Mouse (Mus musculus) layer of hippocampus, postnatal 36 days (tissue): ENCODE data around the gene Hdac10. TPM values are rescaled to one million over a fixed set of nuclear protein-coding genes. Genes with fewer than 3 reads are reported as not detected.

ENCODE experiments used
- DNase-seq, 2 experiments: peaks; one replicate each; pipeline ENCODE4 v3.0.0; 2022
- total RNA-seq, 2 experiments: library from RNA; stranded (reverse); gene quantifications; 2 replicates each; pipeline ENCODE4 v1.2.3; 2021

Gene Hdac10
- total RNA-seq, result 10 to 100 TPM; 14.3 to 14.7 TPM

DNA sequence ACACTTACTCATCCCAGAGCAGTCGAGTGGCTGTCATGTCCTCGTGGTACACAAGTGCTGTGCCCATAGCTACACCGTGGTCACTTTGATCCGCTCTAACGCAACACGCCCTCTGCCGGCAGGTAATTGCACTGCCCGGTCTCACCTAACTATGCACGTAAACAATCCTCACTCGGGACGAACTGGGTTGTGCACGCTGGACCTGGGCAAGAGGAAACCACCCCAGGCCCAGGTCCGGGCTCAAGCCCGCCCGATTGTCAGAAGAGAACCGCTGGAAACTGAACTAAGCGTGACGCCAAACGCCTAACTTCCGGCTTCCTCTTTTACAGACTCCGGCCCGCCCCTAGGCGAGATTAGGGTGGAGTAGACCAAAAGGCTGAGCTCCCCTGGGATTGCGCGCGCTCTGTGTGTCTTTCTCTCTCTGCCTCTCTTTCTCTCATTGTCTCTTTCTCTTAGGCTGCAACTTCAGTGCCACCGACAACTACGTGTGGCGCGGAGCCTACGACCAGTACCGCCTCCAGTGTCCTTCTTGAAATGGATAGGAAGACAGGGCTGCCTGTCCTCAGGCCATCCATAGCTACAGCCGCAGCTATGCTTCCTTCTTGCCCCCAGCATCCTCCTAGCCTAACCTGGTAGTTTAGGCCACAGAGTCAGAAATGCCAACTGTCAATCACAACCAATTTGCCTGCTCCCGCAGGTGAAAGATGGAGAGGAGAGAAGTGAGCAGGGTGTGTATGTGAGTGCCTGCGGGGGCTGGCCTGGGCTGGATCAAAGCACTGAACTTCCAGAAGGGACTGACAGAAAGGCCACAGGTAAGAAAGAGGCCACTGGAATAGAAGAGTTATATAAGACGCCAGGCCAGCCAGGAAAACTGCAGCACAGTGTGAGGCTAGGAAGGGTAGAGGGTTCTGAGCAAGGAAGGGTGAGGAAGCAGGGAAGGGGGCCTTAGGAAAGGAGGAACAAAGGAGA lies at the start of gene Hdac10:
Gene Hdac10 (minus strand): TSS at position 319 of the 969 bp plus-strand sequence.
- DNase-seq, result peak; percentile 83 to 85

DNA sequence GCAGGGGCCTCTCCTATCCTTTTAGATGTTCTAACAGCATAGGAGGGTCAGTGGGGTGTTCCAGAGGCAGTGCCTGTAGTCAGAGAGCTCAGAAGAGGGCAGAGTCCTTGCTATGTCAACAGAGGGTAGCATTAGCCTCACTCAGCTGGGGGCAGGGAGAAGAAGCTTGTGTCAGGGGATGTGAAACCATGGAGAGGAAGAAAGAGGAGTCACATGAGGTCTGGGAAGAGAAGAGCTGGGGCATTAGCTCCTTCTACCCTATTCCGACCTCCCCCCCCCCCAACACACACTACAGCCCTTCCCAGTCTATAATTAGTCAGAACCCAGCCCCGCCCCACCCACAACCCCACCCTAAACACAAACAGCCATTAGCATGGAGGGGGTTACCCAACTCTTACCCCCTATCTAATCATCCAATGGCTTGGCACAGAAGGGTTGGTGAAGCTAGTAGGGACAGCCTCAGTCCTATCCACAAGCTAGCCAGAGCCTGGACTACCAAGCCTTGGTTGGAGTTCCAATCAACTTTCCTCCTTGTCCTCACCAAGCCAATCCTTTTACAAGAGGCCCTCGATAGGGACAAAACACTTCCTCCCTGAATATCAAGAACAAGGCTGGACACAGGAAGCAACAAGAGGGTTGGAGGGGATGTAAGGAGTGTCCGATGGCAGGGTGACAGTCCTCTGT lies 49.2 kb upstream of the Hdac10 start:
- no peak for DNase-seq

- peak in 1 of 2 experiments; percentile 69 for DNase-seq
These were observed 48.6 kb upstream of the Hdac10 start for GRCm38 (mm10) chr15:89177121-89177520.

DNA sequence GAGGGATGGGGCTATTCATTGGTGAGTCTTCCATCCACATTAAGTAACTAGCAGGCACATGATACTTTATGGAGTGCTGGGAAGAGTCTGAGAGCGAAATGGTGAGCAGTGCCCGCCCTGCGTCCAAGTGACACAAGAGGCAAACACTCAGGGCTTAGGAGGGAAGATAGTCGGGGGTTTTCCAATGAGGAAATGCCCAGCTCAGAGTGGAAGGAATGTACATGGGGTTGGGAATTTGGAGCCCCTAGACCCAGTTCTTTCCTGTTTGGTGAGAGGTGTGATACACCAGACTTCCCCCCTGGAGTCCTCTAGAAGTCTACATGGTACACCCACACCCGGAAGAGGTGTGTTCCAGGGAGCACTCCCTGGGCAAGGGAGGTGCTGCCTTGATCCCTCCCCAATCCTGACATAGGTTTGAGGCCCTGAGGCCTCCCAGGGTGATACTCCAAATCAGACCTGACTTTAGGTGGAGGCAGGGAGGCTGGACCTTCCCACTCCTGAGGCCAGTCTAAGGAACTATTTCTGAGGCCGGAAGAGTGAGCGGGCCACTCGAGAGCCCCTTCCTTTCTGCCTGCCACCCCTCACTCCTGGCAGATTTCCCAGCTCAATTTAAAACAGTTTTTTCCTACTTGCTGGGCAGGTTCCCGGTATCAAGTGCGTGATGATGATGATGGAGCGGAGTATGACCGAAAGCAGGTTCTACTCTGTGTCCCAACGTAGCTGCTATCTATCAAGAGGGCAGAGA lies 47.1 kb upstream of the Hdac10 start:
- DNase-seq, result no peak

GRCm38 (mm10) chr15:89174889-89175339 lies 46.4 kb upstream of the Hdac10 start:
- DNase-seq, result no peak

DNA sequence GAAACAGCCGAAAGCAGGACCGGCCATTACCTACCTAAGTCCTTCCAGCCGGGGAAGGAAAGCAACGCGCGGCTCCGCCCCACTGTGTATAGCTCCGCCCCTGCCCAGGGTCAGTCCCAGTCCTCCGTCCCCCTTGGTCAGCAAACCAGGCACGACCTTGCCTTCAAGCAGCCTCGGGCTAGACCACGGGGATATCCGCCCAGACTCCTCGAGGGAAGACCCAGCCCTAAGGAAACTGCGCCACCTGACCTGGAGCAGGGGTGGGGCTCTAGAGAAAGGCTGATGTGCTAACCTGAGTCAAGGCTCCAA lies 45.4 kb upstream of the Hdac10 start:
- no peak for DNase-seq

- peak; percentile 58 to 67 for DNase-seq
These were observed 44.8 kb upstream of the Hdac10 start for GRCm38 (mm10) chr15:89173024-89173905.

GRCm38 (mm10) chr15:89172276-89172935 lies 43.9 kb upstream of the Hdac10 start:
- DNase-seq, result no peak

DNA sequence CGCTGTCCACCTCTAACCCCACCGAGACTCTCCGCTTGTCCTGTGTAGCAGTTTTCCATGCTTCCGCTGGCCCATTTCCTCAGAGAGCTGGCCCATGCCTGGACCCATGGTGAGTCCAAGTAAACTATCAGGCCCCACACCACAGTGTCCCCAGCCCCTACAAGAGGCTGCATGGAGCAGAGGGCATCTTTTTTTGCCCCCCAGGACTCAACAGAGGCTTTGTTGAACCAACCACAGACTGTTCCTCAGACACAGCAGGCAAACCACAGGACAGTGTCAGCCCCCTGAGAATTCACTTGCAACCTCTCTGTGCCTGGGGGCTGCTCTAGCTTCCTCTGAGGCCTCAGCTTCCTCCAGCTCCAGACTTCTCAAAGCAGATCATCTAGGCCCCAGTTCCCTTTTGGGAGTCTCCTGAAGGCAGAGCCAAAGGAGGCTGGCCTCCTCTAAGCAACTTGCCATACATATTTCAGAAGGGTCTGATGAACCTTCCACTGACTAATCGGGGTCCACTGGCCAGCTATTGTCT lies 43.1 kb upstream of the Hdac10 start:
- DNase-seq, result no peak

- no peak for DNase-seq
These were observed 41.6 kb upstream of the Hdac10 start for GRCm38 (mm10) chr15:89170102-89170501.

DNA sequence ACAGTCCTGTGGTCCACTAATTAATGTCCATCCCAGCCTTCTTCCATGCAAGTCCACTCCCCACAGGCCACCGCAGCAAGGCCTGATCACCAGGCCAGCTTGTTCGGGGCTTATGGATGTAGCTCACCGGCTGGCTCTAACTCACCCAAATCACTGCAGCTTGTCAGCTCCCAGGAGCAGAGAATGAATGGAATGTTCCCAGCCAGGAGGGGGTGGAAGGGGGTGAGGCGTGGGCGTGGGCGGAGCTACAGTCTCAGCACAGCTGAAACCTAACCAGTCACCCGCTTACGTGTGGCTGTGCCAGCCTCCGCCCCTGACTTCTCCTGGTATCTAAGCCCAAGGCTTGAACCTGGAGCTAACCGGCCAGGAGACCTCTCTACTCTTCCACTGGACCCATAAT lies 40.9 kb upstream of the Hdac10 start:
- DNase-seq, result peak; percentile 84

- DNase-seq, result no peak
These were observed 40.4 kb upstream of the Hdac10 start for GRCm38 (mm10) chr15:89168922-89169321.

DNA sequence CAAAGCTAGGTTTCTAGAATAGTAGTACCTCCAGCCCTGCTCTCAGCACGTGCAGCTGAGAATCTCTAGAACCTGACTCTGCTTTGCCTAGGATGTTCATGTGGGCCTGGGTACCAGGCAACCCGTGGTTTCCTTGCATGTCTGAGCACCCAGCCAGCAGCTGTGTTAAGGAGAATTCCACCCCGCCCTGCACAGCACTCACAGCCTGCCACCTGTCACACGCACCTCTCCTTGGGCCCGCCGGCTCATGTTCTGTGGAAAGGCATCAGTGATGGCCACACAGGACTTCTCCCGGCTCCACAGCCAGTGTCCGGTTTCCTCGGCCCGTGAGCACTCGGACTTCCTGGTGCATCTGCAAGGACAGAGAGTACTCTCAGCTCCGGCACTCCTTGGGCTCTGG lies 37.0 kb upstream of the Hdac10 start:
- no peak for DNase-seq

DNA sequence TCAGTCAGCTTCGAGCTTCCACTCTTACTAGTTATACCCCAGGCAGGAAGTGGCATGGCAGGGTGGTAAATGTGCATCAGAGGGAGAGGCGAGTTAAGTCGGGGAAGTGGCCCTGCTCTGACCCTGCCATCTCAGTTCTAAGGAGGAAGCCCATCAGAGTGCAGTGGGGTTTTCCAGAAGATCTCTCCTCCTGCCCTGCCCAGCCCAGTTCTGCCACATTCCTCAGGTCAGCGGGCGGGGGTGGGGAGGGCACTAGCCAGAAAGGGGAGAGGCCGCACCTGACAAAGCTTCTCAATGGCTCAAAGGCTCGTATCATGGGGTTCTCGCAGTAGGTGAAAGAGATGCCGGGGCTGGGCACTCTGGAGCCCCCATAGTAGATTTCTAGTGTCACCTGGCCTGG lies 32.9 kb upstream of the Hdac10 start:
- DNase-seq, result no peak

GRCm38 (mm10) chr15:89158516-89158915 lies 30.0 kb upstream of the Hdac10 start:
- DNase-seq, result no peak

DNA sequence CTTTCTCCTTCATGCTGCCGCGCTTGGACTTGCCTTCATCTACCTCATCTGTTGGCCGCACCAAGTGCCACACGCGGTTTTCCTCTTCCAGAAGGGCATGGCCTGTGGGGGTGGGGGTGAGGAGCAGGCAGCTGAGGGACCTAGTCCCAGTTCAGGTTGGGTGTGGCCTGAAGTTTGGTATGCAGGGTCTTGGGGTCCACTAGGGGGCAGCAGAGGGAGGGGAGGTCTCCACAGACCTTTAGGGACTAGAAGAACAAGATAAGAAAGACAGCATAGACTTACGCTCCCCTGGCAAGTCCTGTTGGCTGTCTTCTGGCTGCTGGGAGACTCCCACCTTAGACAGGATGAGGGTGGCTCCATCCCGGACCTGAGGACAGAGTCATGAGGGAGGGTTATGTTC lies 29.5 kb upstream of the Hdac10 start:
- no peak for DNase-seq

DNA sequence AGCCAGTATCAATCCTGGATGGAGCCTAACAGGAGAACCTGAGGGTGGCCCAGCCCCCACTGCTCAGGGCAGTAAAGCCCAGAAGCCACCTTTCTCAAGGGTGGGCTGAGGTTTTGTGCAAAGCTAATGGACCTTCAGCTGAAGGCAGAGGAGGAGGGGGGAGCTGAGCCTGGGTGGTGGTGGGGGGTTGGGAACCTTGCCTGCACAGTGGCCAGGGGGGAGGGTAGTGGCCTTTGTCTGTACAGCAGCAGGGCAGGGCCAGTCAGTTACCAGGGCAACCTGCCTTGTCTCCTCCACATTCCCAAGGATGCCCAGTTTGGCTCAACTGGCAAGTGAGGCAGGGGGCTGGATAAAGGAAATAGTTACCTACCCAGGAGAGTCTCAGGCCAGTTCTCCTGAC lies 23.8 kb upstream of the Hdac10 start:
- DNase-seq, result no peak

DNA sequence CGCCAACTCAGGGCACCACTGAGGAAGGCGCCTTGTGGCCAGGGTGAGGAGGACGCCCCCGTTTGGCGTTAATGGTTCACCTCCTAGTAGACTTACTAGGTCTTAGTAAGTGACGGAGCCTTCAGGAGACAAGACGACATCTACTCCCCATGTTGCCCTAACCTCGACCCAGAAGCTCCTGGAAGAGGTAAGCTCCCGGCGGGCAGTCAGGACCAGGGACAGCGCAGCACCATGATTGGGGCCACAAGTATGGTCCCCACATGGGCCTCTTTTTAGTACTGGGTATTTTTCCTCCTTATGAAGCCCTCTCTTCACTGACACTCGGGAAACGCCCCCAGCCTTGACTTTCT lies 21.5 kb upstream of the Hdac10 start:
- no peak for DNase-seq

- DNase-seq, result peak in 1 of 2 experiments; percentile 43
These were observed 21.0 kb upstream of the Hdac10 start, which contains the start of gene Mapk11 for GRCm38 (mm10) chr15:89149271-89150040. TSS of gene Mapk11 (minus strand) at chr15:89149628.
